Mouse (Mus musculus) lung, embryonic 16.5 days (tissue): ENCODE measurements around the gene Pigm. TPM values are rescaled to one million over a fixed set of nuclear protein-coding genes. Genes with fewer than 3 reads are reported as not detected.

ENCODE experiments used
- ATAC-seq: fragments of 200-750 bp; cut with Nextera tagmentation; 2 replicates; pipeline ENCODE4 v1.8.0; 2017; ENCODE audit warnings: low read depth, mild to moderate bottlenecking, moderate library complexity
- H3K27ac ChIP-seq: fragments of 300-500 bp; sonication (generic); 2 replicates; pipeline ENCODE4 v1.5.1; 2014; ENCODE audit warnings: mild to moderate bottlenecking, control low read depth, low read length
- H3K27me3 ChIP-seq: fragments of 300-500 bp; sonication (generic); 2 replicates; pipeline ENCODE4 v1.6.1; 2014; ENCODE audit warnings: low read depth, low read length, mixed read lengths; ENCODE audit not compliant: control insufficient read depth, insufficient read depth
- H3K36me3 ChIP-seq: fragments of 300-500 bp; sonication (generic); 2 replicates; pipeline ENCODE4 v1.6.1; 2014; ENCODE audit warnings: low read length; ENCODE audit not compliant: control insufficient read depth, insufficient read depth
- H3K4me1 ChIP-seq: fragments of 300-500 bp; sonication (generic); replicated peaks from 2 replicates; pipeline ENCODE4 v1.6.1; 2014; ENCODE audit warnings: low read length, mixed read lengths; ENCODE audit not compliant: control insufficient read depth, insufficient read depth
- H3K4me2 ChIP-seq: fragments of 300-500 bp; sonication (generic); 2 replicates; pipeline ENCODE4 v1.6.1; 2014; ENCODE audit warnings: low read depth, low read length, control low read depth
- H3K4me3 ChIP-seq: fragments of 300-500 bp; sonication (generic); 2 replicates; pipeline ENCODE4 v1.5.1; 2014; ENCODE audit warnings: mild to moderate bottlenecking, low read length, control low read depth
- H3K9ac ChIP-seq: fragments of 300-500 bp; sonication (generic); 2 replicates; pipeline ENCODE4 v1.6.1; 2014; ENCODE audit warnings: low read length, control low read depth
- H3K9me3 ChIP-seq: fragments of 300-500 bp; sonication (generic); 2 replicates; pipeline ENCODE4 v1.6.1; 2016; ENCODE audit warnings: low read length; ENCODE audit not compliant: control insufficient read depth
- WGBS: fragments of 180-500 bp; shearing (Covaris S2); extraction: QIAGEN DNeasy Blood & Tissue Kit; methylation state at CpG from one replicate; pipeline ENCODE4 v1.1.7; 2014; 5-methylcytosine and 5-hydroxymethylcytosine counted together
- polyA plus RNA-seq: library from polyadenylated mRNA; unstranded; fragments of >200 nt; fragmentation: Nextera tagmentation; extraction: Ambion mirVana; gene quantifications from 2 replicates; pipeline ENCODE4 v1.2.1, GENCODE M21; 2015

Pigm gene
- polyA plus RNA-seq, 1 experiment from 2014 or later, result 6.2 TPM

- no peaks in the 10 kb centered on the region for H3K36me3 ChIP-seq
- ATAC-seq, result no peak
- no peak overlapping the region for H3K27ac ChIP-seq
- no peak overlapping the region for H3K9ac ChIP-seq
- 58% methylated on average over 3 of the region's 3 CpGs for WGBS
- H3K4me2 ChIP-seq, result no peak overlapping the region
- no peaks in the 10 kb centered on the region for H3K27me3 ChIP-seq
- peaks cover 14% of the 10 kb centered on the region for H3K4me1 ChIP-seq
- H3K4me3 ChIP-seq, result no peak overlapping the region
- no peaks in the 10 kb centered on the region for H3K9me3 ChIP-seq
Measured at GRCm38 (mm10) chr1:172432587-172432955, 56.2 kb downstream of the Pigm start.

GRCm38 (mm10) chr1:172433012-172433850 is 56.9 kb downstream of the Pigm start:
- peaks cover 14% of the 10 kb centered on the region for H3K4me1 ChIP-seq
- ATAC-seq, result no peak
- H3K27ac ChIP-seq, result no peak overlapping the region

More at GRCm38 (mm10) chr1:172433012-172433850, 56.9 kb downstream of the Pigm start:
- Histone ChIP-seq H3K9me3 (no peaks in the 10 kb centered on the region), H3K4me2 (no peak overlapping the region), H3K36me3 (no peaks in the 10 kb centered on the region), H3K9ac (no peak overlapping the region), H3K27me3 (no peaks in the 10 kb centered on the region), H3K4me3 (no peak overlapping the region)
- WGBS, result 54% methylated on average over 20 of the region's 20 CpGs

Other genes starting within 250 kb of the Pigm start
- gene Pex19, start 249.8 kb upstream of the Pigm start, polyA plus RNA-seq, result 124 and 128 TPM in 2 replicates
- 133 and 141 TPM in 2 replicates for gene Dcaf8, start 228.5 kb upstream of the Pigm start, polyA plus RNA-seq
- 139 and 147 TPM in 2 replicates for gene Pea15a, start 169.7 kb upstream of the Pigm start, polyA plus RNA-seq
- 7.9 and 15.3 TPM in 2 replicates for gene Casq1, start 156.7 kb upstream of the Pigm start, polyA plus RNA-seq
- gene Atp1a4, start 118.1 kb upstream of the Pigm start, polyA plus RNA-seq, result not detected in 2 replicates
- gene Igsf8, start 114.9 kb upstream of the Pigm start, polyA plus RNA-seq, result 42.5 and 46.0 TPM in 2 replicates
- 6.2 and 6.7 TPM in 2 replicates for gene Atp1a2, start 78.5 kb upstream of the Pigm start, polyA plus RNA-seq
- gene Kcnj9, start 47.2 kb upstream of the Pigm start, polyA plus RNA-seq, result not detected in 2 replicates
- 0.15 and 0.20 TPM in 2 replicates for gene Kcnj10, start 35.3 kb upstream of the Pigm start, polyA plus RNA-seq
- gene Slamf9, start 98.8 kb downstream of the Pigm start, polyA plus RNA-seq, result 0.57 and 0.64 TPM in 2 replicates
- 17.4 and 20.4 TPM in 2 replicates for gene Igsf9, start 105.2 kb downstream of the Pigm start, polyA plus RNA-seq
- 662 and 695 TPM in 2 replicates for gene Tagln2, start 123.5 kb downstream of the Pigm start, polyA plus RNA-seq
- 15.4 and 19.2 TPM in 2 replicates for gene Cfap45, start 144.3 kb downstream of the Pigm start, polyA plus RNA-seq
- 0.11 and 0.34 TPM in 2 replicates for gene Vsig8, start 179.4 kb downstream of the Pigm start, polyA plus RNA-seq
- 0.21 TPM in 1 of 2 replicates, not detected in the other for gene Slamf8, start 214.0 kb downstream of the Pigm start, polyA plus RNA-seq
- not detected in 2 replicates for gene Fcrl6, start 226.0 kb downstream of the Pigm start, polyA plus RNA-seq